Mouse (Mus musculus) cerebellum, adult 9-10 months (tissue): ENCODE data around the gene Med12l.

Experiments
- DNase-seq: peaks from one replicate; pipeline ENCODE4 v3.0.0; 2022

The Med12l gene

DNA sequence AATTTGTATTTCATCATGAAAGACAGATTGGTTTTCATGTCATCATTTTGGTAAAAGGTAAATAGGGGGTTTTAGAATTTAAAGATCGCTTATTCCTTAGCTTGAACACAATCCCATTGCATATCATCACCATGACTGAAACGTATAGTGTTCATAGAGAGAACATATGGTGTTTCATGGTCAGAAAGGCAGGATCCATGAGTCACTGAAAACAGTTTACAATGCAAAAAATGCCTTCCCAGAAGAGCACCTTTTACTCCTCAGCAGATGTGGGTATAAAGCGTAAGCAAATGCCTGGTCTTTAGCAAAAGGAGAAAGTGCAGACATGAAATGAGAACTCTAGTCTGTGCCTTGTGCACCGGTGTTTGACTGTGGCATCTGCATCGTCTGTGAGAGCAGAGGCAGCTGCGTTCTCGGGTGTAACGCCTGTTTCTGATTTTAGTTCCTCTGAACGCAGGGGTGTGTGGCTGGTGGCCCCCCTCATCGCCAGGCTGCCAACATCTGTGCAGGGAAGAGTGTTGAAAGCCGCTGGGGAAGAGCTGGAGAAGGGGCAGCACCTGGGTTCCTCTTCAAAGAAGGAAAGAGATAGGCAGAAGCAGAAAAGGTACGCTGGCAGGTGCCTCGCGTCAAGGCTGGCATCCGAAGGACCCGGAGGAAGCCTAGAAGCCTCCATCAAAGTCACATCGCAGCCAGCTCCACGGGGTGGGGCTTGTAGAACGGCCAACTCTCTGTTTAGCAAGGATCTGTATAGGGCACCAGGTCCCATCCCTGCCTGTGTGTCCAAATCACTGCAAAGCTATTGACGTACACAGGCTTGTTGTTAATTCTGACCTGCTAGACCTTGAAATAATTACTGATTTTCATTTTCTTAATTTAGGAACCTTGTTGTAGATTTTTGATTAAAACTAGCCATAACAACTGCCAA lies 252.4 kb downstream of the Med12l start:
- no peak for DNase-seq

DNA sequence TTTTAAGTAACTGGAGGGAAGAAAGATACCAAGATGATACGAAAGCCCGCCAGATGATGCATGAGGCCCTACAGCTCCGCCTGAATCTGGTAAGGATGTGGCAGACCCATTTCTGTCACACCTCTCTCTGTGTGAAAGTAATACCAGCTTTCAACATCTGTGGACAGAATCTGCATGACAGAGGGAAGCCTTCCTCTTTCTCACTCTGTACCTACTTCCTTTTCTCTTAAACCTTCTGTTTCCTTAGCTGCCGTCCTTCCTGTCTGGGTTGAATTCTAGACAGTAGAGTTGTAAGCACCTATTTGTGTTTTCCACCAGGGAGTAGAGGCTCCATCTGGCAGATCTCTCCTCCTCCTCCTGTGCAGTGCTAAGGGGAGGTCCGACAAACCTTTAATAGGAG lies 255.1 kb downstream of the Med12l start:
- no peak for DNase-seq

DNA sequence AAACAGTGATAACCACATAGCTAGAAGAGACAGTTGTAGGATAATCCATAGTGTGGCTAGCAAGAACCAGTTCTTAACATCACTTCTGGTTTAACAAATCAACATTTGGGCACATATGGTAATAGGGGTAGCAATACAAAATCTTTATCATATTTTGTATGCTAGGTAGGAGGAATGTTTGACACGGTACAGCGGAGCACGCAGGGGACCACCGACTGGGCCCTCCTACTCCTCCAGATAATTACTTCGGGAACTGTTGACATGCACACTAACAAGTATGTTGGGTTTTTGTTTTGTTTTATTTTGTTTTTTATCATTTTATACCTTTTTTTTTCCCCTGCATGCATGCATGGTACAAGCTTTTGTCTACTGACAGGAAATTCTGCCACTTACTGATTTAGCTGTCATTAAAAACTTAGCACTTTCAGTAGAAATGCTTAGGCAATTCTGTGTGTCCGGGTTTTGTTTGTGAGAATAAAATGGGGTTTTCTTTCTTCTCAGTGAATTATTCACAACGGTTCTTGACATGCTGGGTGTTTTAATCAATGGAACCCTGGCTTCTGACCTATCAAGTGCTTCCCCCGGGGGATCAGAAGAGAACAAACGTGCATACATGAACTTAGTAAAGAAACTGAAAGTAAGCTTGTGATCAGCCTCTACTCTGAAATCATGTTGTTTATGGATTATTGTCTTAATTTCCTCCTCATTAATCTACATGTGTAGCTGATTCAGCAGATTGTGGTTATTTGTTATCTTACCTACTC lies 256.3 kb downstream of the Med12l start:
- DNase-seq: no peak

DNA sequence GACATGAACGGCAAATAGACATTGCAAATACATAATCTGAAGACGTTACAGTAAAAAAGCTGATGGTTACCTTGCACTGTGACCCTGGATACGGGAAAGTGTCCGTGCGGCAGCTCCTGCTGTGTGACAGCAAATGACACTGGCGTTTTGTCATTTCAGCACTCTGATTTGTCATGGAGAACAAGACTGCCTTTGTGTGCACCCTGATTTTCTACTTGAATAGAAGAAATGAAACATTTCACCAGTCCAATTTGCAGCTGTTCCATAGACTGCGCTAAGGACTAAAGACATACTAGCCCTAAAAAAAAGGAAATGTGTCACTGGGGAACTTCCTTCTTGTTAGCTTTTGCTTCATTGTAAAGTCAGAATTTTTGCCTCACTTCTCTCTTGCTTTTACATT lies 257.1 kb downstream of the Med12l start, which contains the start of gene P2ry12:
P2ry12 (minus strand) TSS at position 168 of the 400 bp plus-strand sequence.
- no peak for DNase-seq

DNA sequence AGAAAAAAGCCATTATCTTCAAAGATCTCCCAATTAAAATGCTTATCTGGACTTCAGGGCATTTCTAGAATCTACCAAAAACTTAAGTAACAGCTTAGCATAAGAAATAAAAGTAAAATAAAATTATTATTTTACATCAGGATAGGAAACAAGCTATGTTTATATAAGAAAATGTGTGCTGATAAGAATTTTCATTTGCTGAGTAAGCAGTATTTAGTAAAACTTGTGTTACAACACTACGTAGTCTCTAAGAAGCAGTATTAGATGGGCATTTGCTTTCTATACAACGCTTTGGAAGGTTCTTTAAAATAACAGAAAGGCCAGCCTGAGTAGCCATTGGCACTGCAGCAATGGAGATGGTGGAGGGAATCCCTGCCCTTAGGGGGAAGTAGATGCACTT lies 257.8 kb downstream of the Med12l start:
- no peak for DNase-seq

DNA sequence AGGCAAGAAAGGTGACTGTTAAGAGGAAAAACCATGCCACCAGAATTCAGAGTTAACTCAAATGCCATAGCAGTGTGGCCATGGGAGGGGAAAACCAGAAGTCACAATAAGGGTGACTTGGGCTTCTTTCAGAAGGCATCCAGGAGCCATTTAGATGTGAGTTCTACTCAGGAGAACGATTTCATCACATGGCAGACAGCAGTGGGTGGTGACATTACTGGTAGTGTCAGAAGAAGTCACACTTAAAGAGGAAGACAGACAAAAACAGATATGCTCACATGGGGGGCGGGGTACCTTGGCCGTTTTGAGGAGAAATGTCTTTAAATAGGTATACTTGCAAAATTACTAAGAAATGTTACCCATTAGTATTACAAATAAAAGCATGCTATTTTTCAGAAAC lies 258.4 kb downstream of the Med12l start:
- DNase-seq: no peak

DNA sequence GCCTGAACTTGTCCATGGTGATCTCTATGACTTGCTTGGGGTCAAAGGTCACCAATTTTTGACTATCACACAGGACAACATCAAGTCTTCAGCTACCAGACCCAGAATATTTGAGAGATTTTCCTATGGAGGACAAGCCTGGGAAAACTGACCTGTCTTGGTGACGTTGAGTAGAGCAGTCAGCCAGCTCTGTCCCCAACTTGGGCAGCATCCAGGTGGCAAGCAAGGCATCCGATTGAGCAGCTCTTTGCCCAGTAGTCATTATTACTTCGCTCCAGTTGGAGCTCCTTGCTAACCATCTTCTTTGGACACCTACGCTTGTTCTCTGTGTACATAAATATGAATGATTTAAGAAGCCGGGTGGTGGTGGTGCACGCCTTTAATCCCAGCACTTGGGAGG lies 265.2 kb downstream of the Med12l start:
- peak; percentile 20 for DNase-seq

DNA sequence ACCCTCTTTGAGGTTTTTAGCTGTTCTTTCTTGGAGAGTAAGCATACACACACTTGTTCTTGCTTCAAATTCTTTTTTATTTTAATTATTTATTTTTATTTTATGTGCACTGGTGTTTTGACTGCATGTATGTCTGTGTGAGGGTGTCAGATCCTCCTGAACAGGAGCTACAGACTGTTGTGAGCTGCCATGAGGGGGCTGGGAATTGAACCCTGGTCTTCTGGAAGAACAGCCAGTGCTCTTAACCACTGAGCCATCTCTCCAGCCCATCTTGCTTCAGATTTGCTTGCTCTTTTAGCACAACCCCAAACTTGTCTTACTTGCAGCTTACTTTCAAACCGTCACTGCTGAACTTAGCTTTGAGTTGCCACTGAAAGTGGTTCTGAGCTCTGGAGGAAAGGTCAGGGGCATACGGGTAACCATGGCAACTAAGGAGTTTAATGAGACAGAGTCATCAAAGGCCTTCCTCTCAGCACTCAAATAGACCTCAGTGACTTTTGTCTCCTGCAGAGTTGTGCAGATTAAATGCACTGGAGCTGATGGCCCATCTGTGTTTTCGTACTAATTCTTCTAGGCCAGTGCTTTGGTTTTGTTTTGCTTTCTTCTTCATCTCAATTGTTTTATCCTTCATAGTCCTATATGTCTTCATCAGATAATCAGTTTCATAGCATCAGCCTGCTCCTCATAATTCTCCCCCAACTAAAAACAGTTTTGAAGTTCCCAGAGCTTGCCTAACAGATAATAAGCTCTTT lies 272.1 kb downstream of the Med12l start:
- no peak for DNase-seq

DNA sequence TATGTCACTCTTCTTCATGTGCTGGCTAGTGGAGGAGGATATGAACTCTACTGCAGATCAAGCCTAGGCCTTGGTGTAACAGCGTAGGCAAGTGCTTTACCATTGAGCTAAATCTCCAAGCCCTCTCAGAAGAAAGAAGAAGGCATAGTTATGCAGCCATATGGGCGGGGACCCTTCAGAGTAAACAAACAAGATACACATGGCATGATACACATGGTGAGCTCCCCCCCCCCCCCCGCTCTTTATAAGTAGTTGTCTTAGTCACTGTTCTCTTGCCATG lies 272.6 kb downstream of the Med12l start:
- no peak for DNase-seq

DNA sequence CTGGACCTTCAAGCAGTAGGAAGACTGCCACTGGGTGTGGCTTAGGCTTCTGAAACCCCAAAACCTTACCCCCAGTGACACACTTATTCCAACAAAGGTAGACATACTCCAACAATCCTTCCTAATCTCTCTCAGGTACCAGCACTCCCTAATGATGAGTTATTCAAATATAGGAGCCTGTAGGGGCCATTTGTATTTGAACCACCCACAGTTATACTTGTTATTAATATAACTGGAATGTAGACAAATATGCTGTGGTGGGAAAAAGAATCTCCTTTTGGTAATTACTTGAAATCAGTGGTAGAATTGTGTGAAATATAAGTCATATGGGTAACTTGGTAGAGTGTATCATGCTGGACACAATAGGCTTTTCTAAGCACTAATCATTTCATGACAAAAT lies 273.0 kb downstream of the Med12l start:
- DNase-seq: no peak

DNA sequence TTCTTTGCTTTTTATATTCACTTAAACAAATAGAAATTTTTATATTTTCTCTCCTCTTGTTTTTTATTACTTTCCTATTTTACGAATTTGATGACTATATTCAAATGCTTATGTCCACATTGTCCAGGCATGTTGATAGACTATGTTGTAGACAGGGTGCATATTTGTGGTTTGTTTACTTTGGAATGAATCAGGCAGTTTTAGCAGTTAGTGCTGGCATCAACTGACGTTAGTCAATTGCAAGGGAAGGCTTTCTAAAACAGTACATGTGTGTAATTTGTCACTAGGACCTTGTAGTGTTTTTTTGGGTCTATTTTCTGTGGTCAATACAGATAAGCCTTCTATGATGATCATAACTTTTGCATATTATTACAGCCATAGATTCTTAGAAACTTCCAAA lies 284.9 kb downstream of the Med12l start:
- no peak for DNase-seq

DNA sequence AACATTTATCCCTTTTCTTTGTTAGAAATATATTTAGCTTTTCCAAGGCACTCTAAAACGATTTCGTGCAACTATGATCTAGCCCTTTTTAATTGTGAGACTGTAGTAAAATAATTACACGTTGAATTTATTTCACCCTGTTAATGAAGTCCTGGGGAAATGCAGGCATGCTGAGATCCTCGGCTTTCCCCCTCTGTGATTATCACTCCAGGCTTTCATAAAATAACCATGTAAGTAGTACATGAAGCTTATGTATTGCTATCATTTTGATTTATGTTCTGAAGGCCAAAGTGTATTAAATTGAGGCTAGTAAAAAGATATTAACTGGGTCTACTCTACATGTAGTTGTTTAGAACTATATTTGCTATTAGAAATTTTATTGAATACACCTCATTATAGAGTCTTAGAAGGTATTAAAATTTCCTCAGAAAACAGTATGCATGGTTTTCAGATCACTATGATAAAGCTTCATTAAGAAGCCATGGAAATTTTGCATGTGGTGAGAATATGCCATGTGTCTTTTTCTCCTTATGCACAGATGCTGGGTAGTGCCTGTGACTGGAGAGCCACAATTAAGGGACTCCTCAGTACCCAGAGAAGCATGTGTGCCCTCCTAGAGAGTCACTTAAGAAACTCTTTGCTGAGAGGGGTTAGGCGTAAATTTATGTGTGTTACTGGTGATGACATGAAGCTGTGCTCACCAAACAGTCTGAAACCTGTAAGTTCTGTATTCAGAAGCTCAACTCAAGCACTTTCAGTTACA lies 288.0 kb downstream of the Med12l start:
- no peak for DNase-seq

DNA sequence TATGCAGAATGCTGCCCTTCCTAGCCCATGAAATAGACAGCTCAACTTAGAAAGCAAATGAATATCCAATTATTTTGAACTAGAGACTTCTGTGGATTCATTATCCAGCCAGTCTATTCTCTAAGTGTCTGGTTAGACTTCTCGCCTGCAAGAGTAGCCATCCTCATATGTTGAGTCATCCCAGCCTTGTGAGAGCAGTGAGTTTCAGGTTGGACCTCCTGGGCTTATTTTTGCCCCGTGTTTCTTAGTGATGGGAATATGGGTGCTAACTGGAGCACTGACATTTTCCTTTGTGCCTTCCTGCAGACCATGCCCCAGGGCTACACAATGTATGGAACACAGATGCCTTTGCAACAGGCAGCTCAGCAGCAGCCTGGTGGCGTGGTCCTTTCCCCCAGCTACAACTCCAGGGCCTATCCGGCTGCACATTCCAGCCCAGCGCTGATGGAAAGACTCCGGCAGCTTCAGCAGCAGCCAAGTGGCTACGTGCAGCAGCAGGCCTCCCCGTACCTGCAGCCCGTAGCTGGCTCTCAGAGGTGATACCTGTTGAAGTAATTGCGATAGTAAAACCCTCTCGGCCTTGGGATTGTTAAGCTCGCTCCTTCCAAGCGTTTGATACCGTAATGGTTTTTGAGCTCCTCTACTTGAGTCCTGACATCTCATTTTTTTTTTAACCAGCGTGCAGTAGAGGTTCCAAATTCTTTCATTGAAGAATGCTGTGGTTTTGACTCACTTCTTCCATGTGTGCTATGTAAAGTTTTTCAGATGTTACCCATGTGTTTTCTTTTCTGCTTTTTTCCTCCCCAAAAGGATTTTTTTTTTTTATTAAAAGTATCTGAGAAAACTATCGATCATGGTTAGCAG lies 290.3 kb downstream of the Med12l start:
- no peak for DNase-seq

DNA sequence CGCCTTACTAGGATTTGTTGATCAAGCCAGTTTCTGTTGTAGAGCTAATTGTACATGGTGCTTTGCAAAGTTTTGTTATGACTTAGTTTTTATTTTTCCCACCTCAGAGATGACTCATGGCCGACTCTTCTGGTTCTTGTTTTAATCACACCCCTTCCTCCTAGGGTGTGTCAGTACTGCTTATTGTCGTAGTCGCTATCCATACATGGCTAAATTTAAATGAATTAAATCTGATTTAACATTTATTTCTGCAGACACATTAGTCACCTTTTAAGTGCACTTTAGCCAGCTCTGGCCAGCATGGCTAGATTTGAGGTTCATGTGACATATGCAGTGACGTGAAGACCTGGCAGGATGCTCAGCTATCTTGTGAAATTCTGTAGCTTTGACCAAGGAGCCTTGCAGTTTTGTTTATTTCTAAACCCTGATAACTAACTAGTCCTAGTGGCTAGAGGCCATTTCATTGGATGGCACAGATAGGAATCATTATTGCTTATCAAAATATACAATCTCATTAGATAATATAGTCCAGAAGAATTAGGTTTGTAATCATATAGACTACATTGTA lies 291.0 kb downstream of the Med12l start:
- no peak for DNase-seq

DNA sequence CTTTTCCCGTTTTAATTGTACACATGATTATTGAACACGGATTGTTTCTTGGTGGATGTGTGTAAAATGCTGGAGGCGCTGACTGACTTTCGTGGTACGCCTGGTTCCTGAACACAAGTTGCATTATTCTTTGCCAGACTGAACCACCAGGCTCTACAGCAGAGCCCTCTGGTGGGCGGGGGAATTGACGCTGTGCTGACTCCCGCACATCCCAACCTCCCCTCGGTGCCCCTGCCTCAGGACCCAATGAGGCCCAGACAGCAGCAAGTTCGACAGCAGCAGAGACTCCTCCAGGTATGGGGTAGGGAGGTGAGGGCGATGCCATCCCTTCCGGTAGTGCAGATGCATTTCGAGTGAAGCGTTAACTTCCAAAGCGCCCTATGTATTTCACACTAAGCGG lies 292.0 kb downstream of the Med12l start:
- no peak for DNase-seq

DNA sequence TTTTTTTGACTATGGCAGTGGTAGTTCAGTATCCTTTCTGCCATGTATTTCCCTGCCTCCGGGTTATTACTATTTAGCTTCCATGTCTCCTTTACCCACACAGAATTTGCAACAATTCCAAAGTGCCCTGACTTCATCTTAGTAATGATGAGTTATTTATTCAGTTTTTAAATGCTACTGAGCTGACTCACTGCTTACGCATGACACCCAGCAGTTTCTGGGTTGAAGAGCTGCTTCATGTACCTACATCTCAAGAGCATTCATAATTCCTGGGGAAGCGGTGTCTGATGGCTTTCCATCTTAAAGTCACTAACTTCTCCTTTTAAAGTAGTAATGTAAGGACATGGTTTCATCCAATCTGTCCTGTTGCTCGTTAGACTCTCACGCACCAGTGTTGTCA lies 299.3 kb downstream of the Med12l start:
- no peak for DNase-seq

DNA sequence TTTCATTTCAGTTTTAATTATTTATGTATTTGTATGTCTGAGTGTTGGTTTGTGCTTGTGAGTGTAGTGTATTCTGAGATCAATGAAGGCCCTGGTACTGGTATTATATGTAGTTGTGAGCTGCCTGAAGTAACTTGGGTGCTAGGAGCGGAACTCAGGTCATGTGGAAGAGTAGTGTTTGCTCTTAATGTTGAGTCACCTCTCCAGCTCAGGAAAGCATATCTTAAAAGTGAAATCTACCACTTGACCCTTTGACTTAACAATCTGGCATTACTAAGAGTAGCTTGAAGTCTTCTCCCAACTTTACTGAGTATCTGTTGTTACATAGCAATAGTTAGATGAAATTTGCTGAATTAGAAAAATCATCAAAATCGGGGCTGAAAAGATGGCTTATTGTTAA lies 299.9 kb downstream of the Med12l start:
- no peak for DNase-seq

DNA sequence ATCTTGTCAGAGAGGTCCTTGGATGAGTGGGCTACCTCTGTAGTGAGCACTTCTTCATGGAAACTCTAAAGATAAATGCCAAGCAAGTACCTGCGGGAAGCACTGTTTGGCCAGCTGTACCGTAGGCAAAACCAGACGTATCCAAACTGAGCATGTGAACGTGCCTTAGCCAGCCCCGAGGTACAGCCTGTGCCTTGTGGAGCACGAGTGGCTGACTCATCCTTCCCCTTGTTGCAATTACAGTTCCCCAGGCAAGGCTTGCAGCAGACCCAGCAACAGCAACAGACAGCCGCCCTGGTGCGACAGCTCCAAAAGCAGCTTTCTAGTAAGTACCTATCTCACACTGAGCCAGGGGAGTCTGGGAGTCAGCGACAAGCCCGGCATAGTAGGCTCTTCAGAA lies 307.0 kb downstream of the Med12l start:
- no peak for DNase-seq

DNA sequence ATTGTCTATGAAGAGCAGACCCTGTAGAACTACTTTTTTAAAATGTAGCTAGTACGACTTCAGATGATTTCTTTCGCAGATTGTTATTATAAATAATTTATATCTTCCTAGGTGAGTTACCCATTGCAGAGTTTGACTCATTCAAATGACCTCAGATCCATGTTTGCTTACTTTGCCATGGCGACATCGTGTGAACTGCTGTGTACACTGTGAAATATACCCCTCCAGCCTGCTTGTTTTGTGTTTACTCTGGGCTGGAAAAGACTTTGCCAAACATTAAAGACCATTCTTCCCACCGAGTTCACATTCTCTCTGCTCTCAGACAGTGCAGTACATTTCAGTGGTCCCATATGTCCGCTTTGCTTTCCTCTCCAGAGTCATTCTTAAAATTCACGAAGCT lies 310.5 kb downstream of the Med12l start:
- no peak for DNase-seq

DNA sequence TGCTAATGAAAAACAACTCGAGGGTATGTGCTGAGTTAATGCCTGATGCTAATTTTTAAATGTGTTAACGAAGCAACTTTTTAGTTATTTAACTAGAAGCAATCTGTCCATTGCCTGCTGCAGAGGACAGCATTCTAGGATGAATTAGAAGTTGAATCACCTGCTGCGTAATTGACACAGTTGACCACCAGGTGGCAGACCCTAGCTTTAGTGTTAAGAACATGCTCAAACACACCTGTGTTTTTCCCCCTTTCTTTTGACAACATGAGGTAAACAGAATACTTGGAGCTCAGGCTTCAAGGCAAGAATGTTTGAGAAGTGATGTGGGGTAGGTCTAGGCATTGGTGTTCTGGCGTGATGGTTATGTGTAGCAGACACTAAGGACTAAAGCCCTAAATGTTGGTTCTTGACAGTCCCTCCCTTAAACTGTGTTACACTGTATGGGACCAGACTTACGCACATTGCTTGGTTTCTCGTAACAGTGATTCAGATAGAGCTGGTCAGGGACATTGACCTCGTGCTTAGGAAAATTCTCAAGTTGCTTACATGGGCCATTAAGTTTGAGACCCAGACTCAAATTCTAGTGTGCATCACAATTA lies 315.8 kb downstream of the Med12l start:
- DNase-seq: peak; percentile 69

DNA sequence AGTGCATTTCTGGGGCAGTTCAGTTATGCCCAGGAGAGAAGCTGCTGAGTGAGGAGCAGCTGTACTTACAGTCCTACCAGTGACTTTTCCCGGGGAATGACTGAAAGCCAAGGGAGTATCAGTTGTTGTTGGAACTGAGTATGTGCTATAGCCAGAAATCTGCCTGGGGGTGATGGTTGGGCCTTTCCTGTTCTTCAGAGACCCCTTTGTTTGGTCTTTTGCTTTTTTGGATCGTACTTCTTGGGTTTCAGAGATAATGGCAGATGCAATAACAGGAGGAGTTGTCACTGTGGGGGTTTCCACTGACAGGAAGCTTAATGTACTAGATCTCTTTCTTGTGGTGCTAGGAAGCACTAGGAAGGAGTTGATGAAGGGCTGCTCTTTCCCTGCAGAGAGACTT lies 322.9 kb downstream of the Med12l start:
- DNase-seq: no peak
